Mouse (Mus musculus) hindbrain, postnatal 0 days (tissue): ENCODE results near the gene Necap2. TPM values are rescaled to one million over a fixed set of nuclear protein-coding genes. Genes with fewer than 3 reads are reported as not detected.

ENCODE experiments used
- ATAC-seq: fragments of 200-750 bp; cut with Nextera tagmentation; 2 replicates; pipeline ENCODE4 v1.8.0; 2017; ENCODE audit warnings: mild to moderate bottlenecking, moderate TSS enrichment, moderate library complexity
- DNase-seq: peaks from one replicate; pipeline ENCODE4 v3.0.0-alpha.2; 2015; ENCODE audit warnings: low spot score
- H3K27ac ChIP-seq: fragments of 300-500 bp; sonication (generic); 2 replicates; pipeline ENCODE4 v1.5.1; 2014; ENCODE audit warnings: mild to moderate bottlenecking
- H3K27me3 ChIP-seq: fragments of 300-500 bp; sonication (generic); 2 replicates; pipeline ENCODE4 v1.6.1; 2014; ENCODE audit warnings: low read length, mixed read lengths; ENCODE audit not compliant: insufficient read depth
- H3K36me3 ChIP-seq: fragments of 300-500 bp; sonication (generic); 2 replicates; pipeline ENCODE4 v1.6.1; 2014; ENCODE audit warnings: low read length, mixed read lengths; ENCODE audit not compliant: insufficient read depth
- H3K4me1 ChIP-seq: fragments of 300-500 bp; sonication (generic); 2 replicates; pipeline ENCODE4 v1.6.1; 2014; ENCODE audit warnings: antibody characterized with exemption, low read length, mixed read lengths; ENCODE audit not compliant: insufficient read depth
- H3K4me2 ChIP-seq: fragments of 300-500 bp; sonication (generic); 2 replicates; pipeline ENCODE4 v1.6.1; 2014; ENCODE audit warnings: low read depth, mild to moderate bottlenecking, low read length, moderate library complexity, mixed read lengths
- H3K4me3 ChIP-seq: fragments of 300-500 bp; sonication (generic); 2 replicates; pipeline ENCODE4 v1.5.1; 2014; ENCODE audit warnings: low read length
- H3K9ac ChIP-seq: fragments of 300-500 bp; sonication (generic); replicated peaks from 2 replicates; pipeline ENCODE4 v1.6.1; 2014; ENCODE audit warnings: mild to moderate bottlenecking, low read length, moderate library complexity, mixed read lengths
- H3K9me3 ChIP-seq: fragments of 300-500 bp; sonication (generic); 2 replicates; pipeline ENCODE4 v1.6.1; 2016; ENCODE audit warnings: low read length, mixed read lengths
- CTCF ChIP-seq: IDR thresholded peaks from 2 replicates; pipeline ENCODE4 v1.5.1; 2016; ENCODE audit warnings: antibody characterized with exemption, control low read depth, low read depth
- WGBS: fragments of 180-500 bp; shearing (Covaris S2); extraction: QIAGEN DNeasy Blood & Tissue Kit; methylation state at CpG from one replicate; pipeline ENCODE4 v1.1.7; 2014; 5-methylcytosine and 5-hydroxymethylcytosine counted together
- polyA plus RNA-seq: library from polyadenylated mRNA; unstranded; fragments of >200 nt; fragmentation: Nextera tagmentation; extraction: Ambion mirVana; gene quantifications from 2 replicates; pipeline ENCODE4 v1.2.1, GENCODE M21; 2015
- total RNA-seq: library from RNA; depleted of rRNA; stranded (reverse); fragments of >200 nt; gene quantifications from 2 replicates; pipeline ENCODE4 v1.2.3, GENCODE M21; 2014

Gene Necap2
- total and polyA plus RNA-seq, 2 experiments from 2014 or later = 51.5 to 67.5 TPM

- H3K9ac ChIP-seq = peak overlapping the region; percentile 97
- H3K4me3 ChIP-seq = peak overlapping the region; percentile 98
- H3K36me3 ChIP-seq = peaks cover 16% of the 10 kb centered on the region
- 82% methylated on average over 17 of the region's 17 CpGs for WGBS
- H3K9me3 ChIP-seq = no peaks in the 10 kb centered on the region
- peak overlapping the region; percentile 97 for H3K4me2 ChIP-seq
- DNase-seq (no peak), ATAC-seq (no peak)
- TF ChIP-seq CTCF = no peak
- H3K27ac ChIP-seq = no peak overlapping the region
- H3K4me1 ChIP-seq = peaks cover 7% of the 10 kb centered on the region
- H3K27me3 ChIP-seq = no peaks in the 10 kb centered on the region
Measured at GRCm38 (mm10) chr4:141076761-141077506, 1.2 kb downstream of the Necap2 start.

- TF ChIP-seq CTCF = no peak
- Histone ChIP-seq H3K4me2 (no peak overlapping the region), H3K4me3 (no peak overlapping the region), H3K9ac (no peak overlapping the region), H3K36me3 (peaks cover 42% of the 10 kb centered on the region), H3K9me3 (no peaks in the 10 kb centered on the region), H3K27me3 (no peaks in the 10 kb centered on the region), H3K27ac (no peak overlapping the region), H3K4me1 (peaks cover 7% of the 10 kb centered on the region)
- DNase-seq = no peak
- 94% methylated on average over 4 of the region's 4 CpGs for WGBS
- no peak for ATAC-seq
Measured at GRCm38 (mm10) chr4:141074109-141074508, 4.0 kb downstream of the Necap2 start.

GRCm38 (mm10) chr4:141073661-141074060, 4.5 kb downstream of the Necap2 start:
- Histone ChIP-seq H3K4me3 (no peak overlapping the region), H3K4me1 (peaks cover 7% of the 10 kb centered on the region), H3K27ac (no peak overlapping the region), H3K9ac (no peak overlapping the region), H3K36me3 (peaks cover 47% of the 10 kb centered on the region), H3K27me3 (no peaks in the 10 kb centered on the region), H3K9me3 (no peaks in the 10 kb centered on the region), H3K4me2 (no peak overlapping the region)
- DNase-seq = no peak
- ATAC-seq = no peak
- no peak for TF ChIP-seq CTCF
- WGBS = 73% methylated on average over 9 of the region's 9 CpGs

GRCm38 (mm10) chr4:141072502-141072901, 5.7 kb downstream of the Necap2 start:
- no peaks in the 10 kb centered on the region for H3K9me3 ChIP-seq
- WGBS = 91% methylated on average over 11 of the region's 11 CpGs
- no peak for TF ChIP-seq CTCF
- no peak overlapping the region for H3K9ac ChIP-seq
- peaks cover 58% of the 10 kb centered on the region for H3K36me3 ChIP-seq
- no peak for ATAC-seq
- no peak overlapping the region for H3K27ac ChIP-seq
- H3K4me2 ChIP-seq = no peak overlapping the region
- H3K4me3 ChIP-seq = no peak overlapping the region
- no peak for DNase-seq
- peaks cover 7% of the 10 kb centered on the region for H3K4me1 ChIP-seq
- H3K27me3 ChIP-seq = no peaks in the 10 kb centered on the region

GRCm38 (mm10) chr4:141069731-141070130, 8.4 kb downstream of the Necap2 start:
- peak; percentile 46; the same call in 1 of the 2 replicates for ATAC-seq
- no peaks in the 10 kb centered on the region for H3K4me1 ChIP-seq
- peaks cover 75% of the 10 kb centered on the region for H3K36me3 ChIP-seq
- H3K27ac ChIP-seq = no peak overlapping the region; the same call in 1 of the 2 replicates
- TF ChIP-seq CTCF = peak; percentile 94
- DNase-seq = peak; percentile 83
- no peaks in the 10 kb centered on the region for H3K9me3 ChIP-seq
- H3K4me2 ChIP-seq = no peak overlapping the region
- 56% methylated on average over 4 of the region's 4 CpGs for WGBS
- H3K27me3 ChIP-seq = no peaks in the 10 kb centered on the region
- no peak overlapping the region for H3K9ac ChIP-seq
- no peak overlapping the region for H3K4me3 ChIP-seq

- no peaks in the 10 kb centered on the region for H3K9me3 ChIP-seq
- no peaks in the 10 kb centered on the region for H3K4me1 ChIP-seq
- H3K36me3 ChIP-seq = peaks cover 74% of the 10 kb centered on the region
Measured at GRCm38 (mm10) chr4:141068655-141069054, 9.5 kb downstream of the Necap2 start.

GRCm38 (mm10) chr4:141067516-141068046, 10.6 kb downstream of the Necap2 start:
- no peak overlapping the region for H3K4me3 ChIP-seq
- no peak overlapping the region for H3K4me2 ChIP-seq
- peak overlapping the region; percentile 23; the same call in 1 of the 2 replicates for H3K9ac ChIP-seq
- 68% methylated on average over 9 of the region's 9 CpGs for WGBS
- ATAC-seq (no peak), DNase-seq (no peak)
- TF ChIP-seq CTCF = no peak
- H3K27ac ChIP-seq = peak overlapping the region; percentile 15; the same call in 1 of the 2 replicates
- peaks cover 65% of the 10 kb centered on the region for H3K36me3 ChIP-seq
- H3K9me3 ChIP-seq = no peaks in the 10 kb centered on the region
- no peaks in the 10 kb centered on the region for H3K27me3 ChIP-seq
- H3K4me1 ChIP-seq = no peaks in the 10 kb centered on the region

More at GRCm38 (mm10) chr4:141068655-141069054, 9.5 kb downstream of the Necap2 start:
- WGBS = 96% methylated on average over 8 of the region's 8 CpGs
- no peak overlapping the region for H3K27ac ChIP-seq
- H3K4me2 ChIP-seq = no peak overlapping the region
- H3K9ac ChIP-seq = no peak overlapping the region
- TF ChIP-seq CTCF = no peak
- ATAC-seq (no peak), DNase-seq (no peak)
- H3K27me3 ChIP-seq = no peaks in the 10 kb centered on the region
- no peak overlapping the region for H3K4me3 ChIP-seq
